30 mouse cellular contexts compared by ENCODE assay signal in the genomic region with DNA sequence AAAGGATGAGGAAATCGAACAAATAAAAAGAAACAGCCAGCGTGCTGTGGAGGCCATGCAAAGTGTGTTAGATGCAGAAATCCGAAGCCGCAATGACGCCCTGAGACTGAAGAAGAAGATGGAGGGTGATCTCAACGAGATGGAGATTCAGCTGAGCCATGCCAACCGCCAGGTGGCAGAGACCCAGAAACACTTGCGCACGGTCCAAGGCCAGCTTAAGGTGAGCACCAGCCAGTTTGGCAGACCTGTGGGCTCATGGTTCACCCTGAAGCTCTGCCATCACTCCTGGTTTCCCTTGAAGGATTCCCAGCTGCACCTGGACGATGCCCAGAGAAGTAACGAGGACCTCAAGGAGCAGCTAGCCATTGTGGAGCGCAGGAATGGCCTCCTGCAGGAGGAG. TPM values are rescaled to one million over a fixed set of nuclear protein-coding genes. Genes with fewer than 3 reads are reported as not detected.
A peak's percentile ranks its signal among the peaks of the same experiment; 100 is the strongest.
DNase-seq lines count a peak whose midpoint lies in the region; ATAC-seq lines count a peak whose summit lies in the region.
"Had no signal": no experiment of that assay in that cellular context is flagged by ENCODE, and none has a peak within 500 bp of the region (broad histone marks: within the 10 kb centered on the region; RNA-seq: fewer than 3 reads in every experiment).

No protein-coding gene starts in this region.

- WGBS in lung, embryonic 16.5 days, result 81% methylated on average over 12 of the region's 12 CpGs
- WGBS in hindbrain, embryonic 10.5 days, result 92% methylated on average over 12 of the region's 12 CpGs

- H3K4me2 ChIP-seq in lung, embryonic 16.5 days (ENCODE audit: low read depth, low read length), result no peak overlapping the region
- H3K4me2 ChIP-seq: heart, embryonic 12.5 days; neural tube, embryonic 12.5 days had no signal

- ATAC-seq in lung, embryonic 16.5 days (ENCODE audit: low read depth), result 0 out of 2 replicates have a peak, but pooled peaks have one; percentile 4
- ATAC-seq: forebrain, postnatal 0 days; hindbrain, postnatal 0 days; intestine, embryonic 16.5 days had no signal

- H3K36me3 ChIP-seq in lung, embryonic 16.5 days (ENCODE audit: control insufficient read depth, insufficient read depth, low read length), result no peaks in the 10 kb centered on the region
- H3K36me3 ChIP-seq in hindbrain, embryonic 10.5 days, result no peaks in the 10 kb centered on the region
- H3K36me3 ChIP-seq: heart, embryonic 12.5 days; neural tube, embryonic 12.5 days had no signal

- no peak overlapping the region for H3K9ac ChIP-seq in lung, embryonic 16.5 days (ENCODE audit: low read length)
- H3K9ac ChIP-seq: forebrain, postnatal 0 days; heart, embryonic 12.5 days; liver, embryonic 14.5 days; neural tube, embryonic 12.5 days had no signal

- no peaks in the 10 kb centered on the region for H3K27me3 ChIP-seq in lung, embryonic 16.5 days (ENCODE audit: control insufficient read depth, insufficient read depth, low read depth, low read length)
- H3K27me3 ChIP-seq in hindbrain, embryonic 10.5 days (ENCODE audit: insufficient read depth, poor library complexity, severe bottlenecking), result no peaks in the 10 kb centered on the region
- H3K27me3 ChIP-seq: neural tube, embryonic 12.5 days had no signal

- H3K4me3 ChIP-seq in lung, embryonic 16.5 days (ENCODE audit: low read length), result no peak overlapping the region
- H3K4me3 ChIP-seq in hindbrain, embryonic 10.5 days, result no peak overlapping the region
- H3K4me3 ChIP-seq: heart, embryonic 12.5 days; layer of hippocampus, adult 2 months; megakaryocyte, embryonic 14.5 days; neural tube, embryonic 12.5 days had no signal

- no peak overlapping the region for H3K27ac ChIP-seq in lung, embryonic 16.5 days (ENCODE audit: low read length)
- no peak overlapping the region for H3K27ac ChIP-seq in hindbrain, embryonic 10.5 days
- H3K27ac ChIP-seq: hindbrain, postnatal 0 days; layer of hippocampus, adult 2 months; liver, embryonic 14.5 days; neural tube, embryonic 12.5 days had no signal

- no peaks in the 10 kb centered on the region for H3K9me3 ChIP-seq in lung, embryonic 16.5 days (ENCODE audit: control insufficient read depth, low read length)
- H3K9me3 ChIP-seq in hindbrain, embryonic 10.5 days, result no peaks in the 10 kb centered on the region
- H3K9me3 ChIP-seq: heart, embryonic 12.5 days; megakaryocyte, embryonic 14.5 days; neural tube, embryonic 12.5 days had no signal

- no peak for DNase-seq in lung, postnatal 14 days
- peak; percentile 75 for DNase-seq in brain, adult 2 months (ENCODE audit: low read depth, low spot score)
- peak; percentile 51 for DNase-seq in cerebellum, adult 9-10 months
- DNase-seq in hindbrain, embryonic 10.5 days (ENCODE audit: low spot score), result no peak
- DNase-seq in layer of hippocampus, adult 9-11 months, result no peak
- no peak for DNase-seq in right cerebral cortex, adult 2 months (ENCODE audit: low spot score in 2 of 2)
- DNase-seq: adrenal gland, postnatal 36 days; B cell, adult 2 months; forebrain, postnatal 0 days; gastrocnemius, postnatal 25 days; heart, adult 18-20 months; heart, postnatal 10 days; kidney, adult 9 months; kidney, postnatal 14 days; layer of hippocampus, postnatal 36 days; midbrain, embryonic 14.5 days; retina, postnatal 1 day; thymus, postnatal 14 days had no signal

- no peaks in the 10 kb centered on the region; the same call in 1 of the 2 replicates for H3K4me1 ChIP-seq in lung, embryonic 16.5 days (replicated peaks; ENCODE audit: control insufficient read depth, insufficient read depth, low read length)
- H3K4me1 ChIP-seq in hindbrain, embryonic 10.5 days (replicated peaks), result no peaks in the 10 kb centered on the region
- H3K4me1 ChIP-seq: megakaryocyte, embryonic 14.5 days; neural tube, embryonic 12.5 days had no signal

RNA-seq across cellular contexts. Expression of a gene that starts 43.1 kb away (rescaled TPM):
- polyA plus RNA-seq in lung, embryonic 16.5 days (2015; fragmentation: Nextera tagmentation; extraction: Ambion mirVana), result 0.28 and 0.58 TPM in 2 replicates
- polyA plus RNA-seq in hindbrain, embryonic 10.5 days (2016; fragmentation: Nextera tagmentation; extraction: Ambion mirVana), result not detected in 2 replicates
- polyA plus RNA-seq: embryonic facial prominence, embryonic 11.5 days; forebrain, embryonic 11.5 days; heart, embryonic 12.5 days; hindbrain, embryonic 11.5 days; intestine, embryonic 16.5 days; liver, embryonic 14.5 days; neural tube, embryonic 12.5 days; spleen, adult 2 months had no signal

Comparison
In these comparisons a context has a peak if more than half of its experiments do, and no peak if none do; other contexts are left out.
1. DNase-seq: peak in brain, adult 2 months (single experiment) and cerebellum, adult 9-10 months (single experiment); none in lung, postnatal 14 days (single experiment), hindbrain, embryonic 10.5 days (single experiment), layer of hippocampus, adult 9-11 months (single experiment) and right cerebral cortex, adult 2 months (0 of 2).